Mouse (Mus musculus) testis, adult 2 months (tissue): ENCODE measurements around the gene Hes5.

Source experiments
- CTCF ChIP-seq: fragments of 200-500 bp; IDR thresholded peaks from 2 replicates; pipeline ENCODE4 v1.5.1; 2012; ENCODE audit warnings: low read depth, mild to moderate bottlenecking, inconsistent platforms, low read length, moderate library complexity; ENCODE audit not compliant: control insufficient read depth, insufficient read depth, insufficient replicate concordance
- POLR2A ChIP-seq: fragments of 200-500 bp; IDR thresholded peaks from 2 replicates; pipeline ENCODE4 v1.6.1; 2012; ENCODE audit warnings: low read depth, mild to moderate bottlenecking, inconsistent platforms, low read length, moderate library complexity; ENCODE audit not compliant: control insufficient read depth

DNA sequence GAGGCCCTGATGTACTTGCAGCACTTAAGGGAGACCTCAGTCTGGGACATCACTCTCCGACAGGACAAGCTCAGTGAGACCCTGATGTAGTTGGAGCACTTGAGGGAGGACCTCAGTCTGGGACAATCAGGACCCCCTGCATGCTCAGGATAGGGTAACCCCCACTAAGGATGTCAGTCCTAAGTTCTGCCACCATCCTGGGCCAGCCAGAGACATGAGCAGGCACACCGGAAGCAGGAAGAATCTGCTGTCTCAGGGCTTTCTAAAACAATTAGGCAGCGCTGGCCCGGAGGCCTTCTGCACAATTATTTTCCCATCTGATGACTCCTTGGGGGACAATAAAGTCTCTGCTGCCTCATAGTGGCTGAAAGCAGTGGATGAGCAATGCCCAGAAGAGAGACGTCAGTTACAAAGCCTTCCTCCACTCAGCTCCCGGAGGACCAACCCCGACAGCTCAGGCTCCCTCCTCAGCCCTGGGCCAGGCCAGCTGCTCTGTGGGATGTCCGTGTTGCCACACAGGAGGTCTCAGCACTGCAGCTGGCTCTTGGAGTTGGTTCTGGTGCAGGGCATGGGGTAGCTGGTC is 35.9 kb downstream of the Hes5 start:
- no peak for TF ChIP-seq CTCF
- no peak for TF ChIP-seq POLR2A
